Mouse (Mus musculus): ENCODE measurements at regions not wholly inside any gene's neighbourhood (a gene's known extent, or its start where the extent isn't known, plus 50 kb on each side); places are given as distances from the start of the nearest gene placed in this dataset.

- TF ChIP-seq GATA1 (IDR thresholded peaks at IDR 0.05; ENCODE audit: low read length), result no peak
- no peak for TF ChIP-seq TAL1 (IDR thresholded peaks at IDR 0.05; ENCODE audit: low read length)
These were observed 150.1 kb upstream of the Jarid2 start for GRCm38 (mm10) chr13:44579215-44579614.

Data from erythroblast, embryonic 14.5 days (primary cell).